Mouse (Mus musculus) thymus, adult 2 months (tissue): ENCODE measurements around the gene Rdh7.

ENCODE experiments used
- CTCF ChIP-seq: fragments of 200-500 bp; IDR thresholded peaks from 2 replicates; pipeline ENCODE4 v1.5.1; 2012; ENCODE audit warnings: mild to moderate bottlenecking, control low read depth, low read length, moderate library complexity, borderline replicate concordance; ENCODE audit not compliant: control insufficient read depth, poor library complexity, insufficient read depth; ENCODE audit errors: extremely low read depth
- POLR2A ChIP-seq: fragments of 200-500 bp; IDR thresholded peaks from 2 replicates; pipeline ENCODE4 v1.6.1; 2012; ENCODE audit warnings: mild to moderate bottlenecking, low read length, control low read depth, moderate library complexity; ENCODE audit not compliant: control insufficient read depth, poor library complexity, insufficient read depth; ENCODE audit errors: extremely low read depth

DNA sequence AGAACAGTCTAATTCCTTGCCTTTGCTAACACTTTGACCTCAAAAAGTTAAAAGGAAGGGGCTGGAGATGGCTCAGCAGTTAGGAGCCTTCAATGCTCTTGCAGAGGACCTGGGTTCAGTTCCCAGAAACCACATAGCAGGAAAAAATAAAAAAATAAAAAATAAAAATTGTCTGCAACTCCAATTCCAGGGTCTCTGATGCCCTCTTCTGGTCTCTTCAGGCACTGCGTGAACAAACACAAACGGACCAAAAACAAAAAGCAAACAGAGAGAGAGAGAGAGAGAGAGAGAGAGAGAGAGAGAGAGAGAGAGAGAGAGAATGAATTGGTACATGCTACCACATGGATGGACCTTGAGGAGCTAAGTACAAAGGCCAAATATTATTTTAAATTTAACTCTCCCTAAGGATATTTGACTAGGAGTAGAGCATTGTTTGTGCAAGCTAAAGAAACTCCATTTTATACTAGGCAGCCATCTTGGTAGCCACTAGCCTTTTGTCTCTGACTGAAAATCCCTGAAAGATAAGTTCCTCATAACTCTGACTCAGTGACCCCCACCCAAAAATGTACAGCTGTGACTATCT is 48.9 kb upstream of the Rdh7 start:
- no peak for TF ChIP-seq POLR2A
- TF ChIP-seq CTCF = no peak
